Mouse (Mus musculus) left cerebral cortex, postnatal 25 days (tissue): Measurements from ENCODE around the gene Vpreb2. TPM values are rescaled to one million over a fixed set of nuclear protein-coding genes. Genes with fewer than 3 reads are reported as not detected.
"Not testable (repeated sequence)": the region's sequence is repeated elsewhere in the genome, so short reads cannot be mapped to it uniquely, and the experiment has no call there.

Experiments
- DNase-seq, 2 experiments: peaks; one replicate each; pipeline ENCODE4 v3.0.0; 2022; ENCODE audit warnings: low spot score in 2 of 2, mixed read lengths in 1 of 2
- intact Hi-C: fragments of 180-260 bp; cut with DNase I; formaldehyde crosslinking; loops from one replicate; pipeline ENCODE4 v1.15.1; 2025
- total RNA-seq, 2 experiments: library from RNA; stranded (reverse); gene quantifications; 2 replicates each; pipeline ENCODE4 v1.2.3; 2021

Gene Vpreb2
- total RNA-seq, 2 experiments from 2014 or later, result not detected

GRCm38 (mm10) chr16:17985078-17985477 is 4.8 kb downstream of the Vpreb2 start:
- DNase-seq, result no peak
- intact Hi-C loops, result loop anchor here (5.0 kb wide), 2 partner anchors 58 to 73 kb away; partner anchors contain the start of genes Ess2 and Slc25a1

GRCm38 (mm10) chr16:17986456-17987132 is 6.4 kb downstream of the Vpreb2 start:
- peak; percentile 40 to 57 for DNase-seq
- intact Hi-C loops, result loop anchor here (5.0 kb wide), 2 partner anchors 59 to 74 kb away; partner anchors contain the start of genes Ess2 and Slc25a1

- no peak for DNase-seq
- intact Hi-C loops, result loop anchor here (5.0 kb wide), 2 partner anchors 60 to 75 kb away; partner anchors contain the start of genes Ess2 and Slc25a1
These were observed 7.5 kb downstream of the Vpreb2 start for GRCm38 (mm10) chr16:17987703-17988102.

- intact Hi-C loops, DNase-seq: not testable (repeated sequence)
These were observed 12.1 kb downstream of the Vpreb2 start for GRCm38 (mm10) chr16:17992321-17992720.

- intact Hi-C loops, result no loop called here
These were observed 19.4 kb downstream of the Vpreb2 start for GRCm38 (mm10) chr16:17999668-18000067.

GRCm38 (mm10) chr16:18004589-18004988 is 24.4 kb downstream of the Vpreb2 start:
- no peak for DNase-seq
- intact Hi-C loops, result no loop called here

More at GRCm38 (mm10) chr16:17999668-18000067, 19.4 kb downstream of the Vpreb2 start:
- no peak for DNase-seq

- DNase-seq, result no peak
- intact Hi-C loops, result no loop called here
These were observed 26.9 kb downstream of the Vpreb2 start for GRCm38 (mm10) chr16:18007083-18007482.

- no peak for DNase-seq
- intact Hi-C loops, result no loop called here
These were observed 30.9 kb downstream of the Vpreb2 start for GRCm38 (mm10) chr16:18011101-18011500.

- DNase-seq, intact Hi-C loops: not testable (repeated sequence)
These were observed 36.3 kb downstream of the Vpreb2 start for GRCm38 (mm10) chr16:18016482-18016881.

GRCm38 (mm10) chr16:18022780-18023557 is 42.7 kb downstream of the Vpreb2 start:
- intact Hi-C loops, result no loop called here
- DNase-seq, result no peak

- intact Hi-C loops, result no loop called here
- no peak for DNase-seq
These were observed 47.1 kb downstream of the Vpreb2 start for GRCm38 (mm10) chr16:18027371-18027770.

Other genes with a start within 250 kb of the Vpreb2 start
- gene Med15, start 247.5 kb upstream of the Vpreb2 start, total RNA-seq, result 10 to 100 TPM; 66.3 to 69.1 TPM
- gene Klhl22, start 220.8 kb upstream of the Vpreb2 start, total RNA-seq, result 100 to 1,000 TPM in 1 of 2 experiments, 10 to 100 TPM in 1; 87.8 to 101 TPM
- 1 to 10 TPM; 2.9 to 3.2 TPM for gene Scarf2, start 183.1 kb upstream of the Vpreb2 start, total RNA-seq
- 1 to 10 TPM; 4.7 to 5.4 TPM for gene B830017H08Rik, start 147.3 kb upstream of the Vpreb2 start, total RNA-seq
- 10 to 100 TPM; 12.3 to 13.8 TPM for gene Car15, start 142.1 kb upstream of the Vpreb2 start, total RNA-seq
- 1 to 10 TPM; 1.9 to 2.9 TPM for gene Gm20518, start 88.8 kb upstream of the Vpreb2 start, total RNA-seq
- gene Tssk1, start 86.2 kb upstream of the Vpreb2 start, total RNA-seq, result under 1 TPM in 1 of 2 experiments, not detected in 1; 0.09 TPM
- 100 to 1,000 TPM in 1 of 2 experiments, 10 to 100 TPM in 1; 98.0 to 102 TPM for gene Dgcr2, start 81.9 kb upstream of the Vpreb2 start, total RNA-seq
- gene Tssk2, start 81.8 kb upstream of the Vpreb2 start, total RNA-seq, result not detected
- 10 to 100 TPM; 28.7 to 30.1 TPM for gene Ess2, start 69.1 kb upstream of the Vpreb2 start, total RNA-seq
- not detected for gene Gsc2, start 65.4 kb upstream of the Vpreb2 start, total RNA-seq
- gene Slc25a1, start 52.2 kb upstream of the Vpreb2 start, total RNA-seq, result 10 to 100 TPM; 39.5 to 46.0 TPM
- gene Dgcr6, start 72.4 kb downstream of the Vpreb2 start, total RNA-seq, result 10 to 100 TPM; 82.6 to 91.8 TPM
- 10 to 100 TPM; 34.1 to 36.7 TPM for gene Prodh, start 109.8 kb downstream of the Vpreb2 start, total RNA-seq
- 100 to 1,000 TPM; 119 to 138 TPM for gene Rtn4r, start 147.2 kb downstream of the Vpreb2 start, total RNA-seq
- gene Ccdc188, start 237.5 kb downstream of the Vpreb2 start, total RNA-seq, result not detected